Mouse (Mus musculus): ENCODE data around the gene Asb7.

Asb7 gene

DNA sequence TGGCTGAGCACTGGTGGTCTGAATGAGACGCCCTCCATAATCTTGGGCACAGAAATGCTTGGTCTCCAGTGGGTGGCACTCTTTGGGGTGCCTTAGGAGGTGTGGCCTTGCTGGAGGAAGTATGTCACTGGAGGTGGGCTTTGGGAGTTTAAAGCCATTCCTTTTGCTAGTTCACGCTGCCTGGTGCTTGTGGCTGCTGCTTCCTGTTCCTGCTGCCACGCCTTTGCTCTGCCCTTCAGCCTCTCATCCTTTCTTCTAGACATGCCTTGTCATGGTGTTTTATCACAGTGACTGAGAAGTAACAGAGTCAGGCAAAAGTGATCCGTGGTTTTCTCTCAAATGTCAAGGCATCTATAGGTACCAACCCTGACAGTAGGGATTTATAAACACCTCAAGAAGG lies 37.2 kb downstream of the Asb7 start:
- DNase-seq: no peak

DNA sequence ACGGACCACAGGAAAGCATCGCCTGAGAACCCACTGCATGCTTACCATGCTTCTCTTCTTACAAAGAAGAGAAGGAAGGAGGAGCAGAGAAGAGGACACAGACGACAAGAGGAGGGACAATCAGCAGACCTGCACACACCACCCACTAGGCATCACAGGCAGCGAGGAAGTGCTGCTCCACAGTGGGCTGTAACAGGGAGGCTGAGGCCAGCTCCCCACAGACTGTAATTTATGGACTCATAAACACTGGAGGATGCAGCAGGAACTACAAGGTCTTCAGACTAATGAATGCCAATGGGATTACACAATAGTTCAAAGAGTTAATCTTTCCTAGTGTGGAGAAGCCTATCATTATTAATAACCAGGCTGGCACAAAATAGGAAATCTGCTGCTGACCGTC lies 38.5 kb downstream of the Asb7 start:
- no peak for DNase-seq

DNA sequence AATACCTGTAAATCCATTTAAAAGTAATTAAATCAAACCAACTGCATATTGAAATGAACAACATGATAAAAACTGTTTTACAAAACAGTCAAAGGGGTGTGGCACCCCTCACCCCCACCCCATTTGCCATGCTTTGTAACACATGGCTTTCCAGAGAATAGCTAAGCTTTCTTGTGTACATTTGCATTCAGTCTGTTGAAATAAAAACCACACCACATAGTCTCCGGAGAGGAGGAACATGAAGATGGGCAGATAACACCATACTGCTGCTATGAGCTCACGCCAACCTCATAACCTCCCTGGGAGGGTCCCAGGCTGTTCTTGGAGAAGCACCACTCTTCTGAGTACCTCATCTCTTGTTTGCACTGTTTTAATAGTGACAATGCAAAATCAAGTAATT lies 40.2 kb downstream of the Asb7 start:
- no peak for DNase-seq

DNA sequence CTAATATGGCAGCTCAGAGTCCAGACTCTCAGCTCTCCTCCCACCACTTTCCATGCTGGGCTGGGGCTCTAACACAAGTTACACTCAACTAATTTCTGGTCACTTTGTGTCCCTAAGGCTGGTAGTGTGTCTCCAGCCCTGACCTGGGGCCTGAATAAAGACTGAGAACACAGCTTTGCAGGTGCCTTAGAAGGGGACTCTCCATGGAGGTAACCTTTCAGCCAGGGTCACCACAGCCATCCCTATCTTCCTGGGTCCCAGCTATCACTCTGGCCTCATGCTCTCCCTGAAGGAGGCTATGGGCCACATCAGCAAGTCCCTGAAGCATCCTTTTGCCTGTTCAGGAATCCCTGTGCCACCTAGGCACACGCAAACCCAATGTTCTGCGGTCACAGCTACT lies 43.7 kb downstream of the Asb7 start:
- DNase-seq: no peak

DNA sequence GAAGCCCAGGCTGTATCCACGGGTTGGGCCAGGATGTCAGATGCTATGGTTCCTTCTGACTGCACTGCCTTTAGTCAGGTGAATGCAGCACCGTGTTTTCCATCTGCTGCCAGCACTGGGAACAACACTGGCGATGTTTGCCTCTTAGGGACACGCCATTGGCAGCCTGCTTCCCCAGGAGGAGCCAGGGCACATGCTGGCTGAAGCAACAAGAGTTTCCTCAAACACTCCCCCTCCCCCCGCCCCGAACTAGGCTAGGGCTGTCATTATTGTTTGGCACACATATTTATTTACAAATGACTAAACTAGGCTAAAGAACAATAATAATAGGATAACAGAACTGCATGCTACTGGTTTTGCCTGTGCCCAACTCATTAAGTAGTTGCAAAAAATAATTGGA lies 56.0 kb downstream of the Asb7 start:
- DNase-seq: no peak

DNA sequence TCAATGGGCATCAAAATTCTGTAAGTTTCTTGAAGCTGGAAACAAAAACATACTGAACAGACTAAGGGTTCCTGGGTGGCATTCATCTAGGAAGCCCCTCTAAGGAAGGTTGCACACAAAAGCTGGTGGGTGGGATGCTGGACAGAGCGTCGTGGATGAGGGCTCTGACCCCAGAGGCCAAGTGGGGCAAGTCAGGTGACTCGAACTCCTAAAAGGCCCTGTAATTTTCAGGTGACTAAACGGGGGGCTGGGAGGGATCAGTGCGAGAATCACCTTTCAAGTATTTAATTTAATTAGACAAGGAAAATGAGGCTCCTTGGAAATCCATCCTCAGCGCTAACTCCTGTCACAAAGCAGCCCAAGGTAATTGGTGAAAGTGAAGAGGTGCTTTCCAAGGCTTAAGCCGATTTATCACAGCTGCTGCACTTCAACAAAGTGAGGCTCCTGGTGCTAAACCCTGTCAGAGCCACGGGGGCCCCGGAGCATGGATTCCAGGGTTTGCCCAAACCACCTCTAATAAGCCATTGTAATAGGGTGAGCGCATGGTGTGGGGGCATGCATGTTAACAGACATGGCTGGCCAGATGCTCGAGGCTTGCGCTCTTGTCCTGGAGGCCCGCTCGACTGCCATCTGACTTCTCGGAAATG lies 59.1 kb downstream of the Asb7 start:
- DNase-seq: no peak

DNA sequence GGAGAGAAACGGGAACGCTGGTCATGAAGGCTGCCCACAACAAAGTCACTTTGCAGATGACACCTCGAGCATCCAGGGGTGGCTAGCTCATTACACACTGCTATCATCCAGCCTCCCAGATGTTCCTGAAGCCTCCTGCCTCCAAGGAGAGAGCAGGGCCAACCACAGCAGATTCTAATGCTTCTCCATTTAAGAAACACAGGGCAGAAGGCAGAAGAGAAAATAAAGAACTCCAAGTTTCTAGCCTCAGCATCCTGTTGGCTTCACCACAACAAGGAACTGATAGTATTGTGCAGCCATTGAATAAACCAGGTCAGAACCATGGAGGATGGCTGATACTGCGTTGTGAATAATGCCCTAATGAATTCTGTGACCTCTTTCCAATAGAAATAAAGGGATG lies 60.0 kb downstream of the Asb7 start:
- no peak for DNase-seq

DNA sequence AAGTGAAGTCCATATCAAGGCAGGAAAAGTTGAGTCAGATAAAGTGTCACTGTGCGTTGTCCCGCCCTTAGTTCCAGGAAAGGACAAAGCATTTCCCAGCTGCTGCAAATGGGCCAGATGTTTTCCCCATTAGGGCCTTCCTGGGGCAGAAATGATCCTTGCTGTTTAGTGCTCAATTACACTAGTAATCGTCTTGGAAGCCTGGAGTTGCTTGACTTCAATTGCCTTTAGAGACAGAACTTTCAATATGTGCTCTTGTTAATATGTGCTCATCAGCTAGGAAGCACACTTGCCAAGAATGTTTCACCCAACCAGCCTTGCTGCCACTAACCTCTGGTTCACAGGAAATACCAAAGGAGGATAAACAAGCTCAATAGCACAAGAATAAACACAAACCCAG lies 66.0 kb downstream of the Asb7 start:
- no peak for DNase-seq

DNA sequence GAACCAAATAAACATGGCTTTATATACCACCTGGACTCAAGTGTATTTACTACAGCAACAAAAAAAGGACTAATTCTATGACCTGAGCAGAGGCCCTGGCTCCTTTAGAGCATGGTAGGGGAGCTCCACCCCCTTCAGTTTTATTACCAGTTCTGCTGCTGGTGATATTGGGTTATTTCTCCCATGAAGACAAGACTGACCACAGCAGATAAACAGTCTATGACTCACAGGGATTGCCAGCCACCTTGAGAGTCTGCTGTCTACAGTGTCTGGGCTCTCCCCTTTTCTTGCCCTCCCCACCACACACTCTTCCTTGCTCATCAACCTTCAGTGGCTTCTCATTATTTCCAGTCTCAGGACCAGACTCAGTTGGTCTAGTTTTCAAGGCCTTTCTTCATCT lies 87.5 kb downstream of the Asb7 start:
- no peak for DNase-seq

DNA sequence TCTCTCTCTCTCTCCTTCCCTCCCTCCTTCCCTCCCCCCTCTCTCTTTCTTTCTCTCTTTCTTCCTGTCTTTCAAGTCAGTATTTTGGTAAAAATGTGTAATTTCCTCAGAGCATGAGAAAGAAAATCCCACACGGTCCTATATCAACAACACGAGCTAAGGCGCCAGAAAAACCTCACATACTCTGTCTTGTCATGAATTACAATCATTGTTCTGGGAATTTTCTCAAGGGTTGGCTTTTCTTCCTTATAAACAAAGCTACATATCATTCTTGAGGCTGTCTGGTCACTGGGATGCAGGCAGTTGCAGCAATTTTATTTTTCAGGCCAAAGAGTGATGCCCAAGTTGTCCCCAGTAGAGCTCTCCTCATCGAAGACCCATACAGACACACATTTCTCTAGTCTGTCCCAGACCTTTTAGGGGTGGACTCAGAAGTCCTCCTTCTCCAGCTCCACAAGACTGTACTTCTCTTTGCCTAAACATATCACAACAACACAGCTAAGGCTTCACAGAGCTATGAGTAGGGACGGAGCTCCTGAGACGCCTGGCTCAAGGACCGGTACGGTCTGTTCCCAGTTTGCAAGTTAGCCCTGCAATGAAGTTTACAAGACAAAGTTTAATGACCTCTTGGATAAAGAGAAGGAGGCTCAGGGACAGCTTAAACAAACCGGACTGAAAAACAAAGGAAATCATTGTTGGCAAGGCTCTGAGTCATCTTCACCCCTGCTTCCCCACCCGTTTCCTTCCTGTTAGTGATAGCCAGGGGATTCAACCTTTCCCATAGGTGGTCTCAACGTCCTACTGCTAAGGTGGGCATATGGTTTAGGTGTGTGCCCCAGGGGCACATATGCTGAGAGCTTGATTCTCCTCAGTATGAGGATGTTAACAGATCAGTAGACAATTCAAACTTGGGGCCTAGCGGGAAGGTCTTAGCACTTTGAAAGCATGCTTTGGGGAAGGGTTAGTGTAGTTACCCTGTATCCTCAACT lies 88.5 kb downstream of the Asb7 start:
- DNase-seq: no peak

DNA sequence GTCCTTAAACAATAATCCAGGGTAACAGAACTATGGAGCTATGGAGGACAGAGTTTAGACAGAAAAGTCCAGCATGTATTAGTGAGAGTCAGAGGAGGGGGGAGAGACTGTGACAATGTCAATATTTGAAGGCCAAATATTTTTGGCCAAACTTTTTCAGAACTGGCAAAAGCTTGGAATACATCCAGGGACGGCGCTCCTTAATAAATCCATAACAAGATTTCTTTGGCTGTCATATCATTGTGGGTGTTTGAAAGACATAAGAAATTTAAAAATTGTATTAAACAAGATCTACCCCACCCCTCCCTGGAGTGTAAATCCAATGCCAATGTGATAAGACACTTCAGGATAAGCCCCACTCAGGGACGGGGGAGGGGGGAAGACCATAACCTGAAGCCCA lies 89.3 kb downstream of the Asb7 start:
- no peak for DNase-seq

DNA sequence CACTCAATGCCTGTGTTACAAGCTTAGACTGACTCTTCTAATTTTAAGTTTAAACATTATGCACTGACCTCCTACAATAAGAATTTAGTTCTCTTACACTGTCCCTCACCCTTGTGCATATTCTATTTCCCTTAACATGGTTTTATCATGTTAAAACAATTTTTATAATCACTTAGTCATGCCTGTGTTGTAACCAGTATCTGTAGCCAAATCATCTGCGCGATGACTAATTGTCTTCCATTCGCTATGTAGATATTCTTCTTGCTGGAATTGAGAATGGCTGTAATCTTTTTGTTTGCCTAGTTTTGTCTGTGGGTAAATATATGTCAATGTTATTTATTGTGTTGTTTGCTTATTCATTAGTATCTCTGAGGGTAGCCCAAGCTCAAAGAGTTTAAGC lies 91.5 kb downstream of the Asb7 start:
- DNase-seq: no peak

Data from cerebellum, adult 9-10 months (tissue).